Mouse (Mus musculus) intestine, postnatal 0 days (tissue): Measurements from ENCODE around the gene Gcm1. TPM values are rescaled to one million over a fixed set of nuclear protein-coding genes. Genes with fewer than 3 reads are reported as not detected.

ENCODE experiments used
- ATAC-seq: fragments of 200-750 bp; cut with Nextera tagmentation; 2 replicates; pipeline ENCODE4 v1.8.0; 2017; ENCODE audit warnings: mild to moderate bottlenecking, moderate TSS enrichment, moderate library complexity
- H3K27ac ChIP-seq: fragments of 300-500 bp; sonication (generic); 2 replicates; pipeline ENCODE4 v1.5.1; 2014; ENCODE audit warnings: mild to moderate bottlenecking, low read depth, low read length, moderate library complexity
- H3K27me3 ChIP-seq: fragments of 300-500 bp; sonication (generic); replicated peaks from 2 replicates; pipeline ENCODE4 v1.6.1; 2014; ENCODE audit warnings: low read length, mixed read lengths; ENCODE audit not compliant: control insufficient read depth, insufficient read depth
- H3K36me3 ChIP-seq: fragments of 300-500 bp; sonication (generic); 2 replicates; pipeline ENCODE4 v1.6.1; 2014; ENCODE audit warnings: mild to moderate bottlenecking, moderate library complexity; ENCODE audit not compliant: control insufficient read depth, insufficient read depth
- H3K4me1 ChIP-seq: fragments of 300-500 bp; sonication (generic); replicated peaks from 2 replicates; pipeline ENCODE4 v1.6.1; 2014; ENCODE audit warnings: antibody characterized with exemption, low read length, mixed read lengths; ENCODE audit not compliant: control insufficient read depth, insufficient read depth
- H3K4me2 ChIP-seq: fragments of 300-500 bp; sonication (generic); replicated peaks from 2 replicates; pipeline ENCODE4 v1.6.1; 2014; ENCODE audit warnings: low read depth, mild to moderate bottlenecking, moderate library complexity
- H3K4me3 ChIP-seq: fragments of 300-500 bp; sonication (generic); 2 replicates; pipeline ENCODE4 v1.5.1; 2014; ENCODE audit warnings: low read depth, low read length
- H3K9ac ChIP-seq: fragments of 300-500 bp; sonication (generic); 2 replicates; pipeline ENCODE4 v1.6.1; 2014; ENCODE audit warnings: mild to moderate bottlenecking, low read depth, low read length
- H3K9me3 ChIP-seq: fragments of 300-500 bp; sonication (generic); 2 replicates; pipeline ENCODE4 v1.6.1; 2016; ENCODE audit warnings: mixed run types; ENCODE audit not compliant: control insufficient read depth
- CTCF ChIP-seq: sonication (generic); IDR thresholded peaks from 2 replicates; pipeline ENCODE4 v1.5.1; 2016; ENCODE audit warnings: low read depth, mild to moderate bottlenecking, control low read depth, antibody characterized with exemption, moderate library complexity
- WGBS: fragments of 180-500 bp; shearing (Covaris S2); extraction: QIAGEN DNeasy Blood & Tissue Kit; methylation state at CpG from one replicate; pipeline ENCODE4 v1.1.7; 2014; 5-methylcytosine and 5-hydroxymethylcytosine counted together
- polyA plus RNA-seq: library from polyadenylated mRNA; unstranded; fragments of >200 nt; fragmentation: Nextera tagmentation; extraction: Ambion mirVana; gene quantifications from 2 replicates; pipeline ENCODE4 v1.2.1, GENCODE M21; 2015

The Gcm1 gene
- not detected in 2 replicates for polyA plus RNA-seq

- H3K9ac ChIP-seq: no peak within 1 kb of the TSS
- ATAC-seq: no peak
- no peaks in the 10 kb centered on the region for H3K36me3 ChIP-seq
- no peak within 1 kb of the TSS for H3K4me3 ChIP-seq
- H3K27me3 ChIP-seq: no peaks in the 10 kb centered on the region
- WGBS: 26% methylated on average over 3 of the region's 3 CpGs
- no peak for TF ChIP-seq CTCF
- H3K27ac ChIP-seq: no peak within 1 kb of the TSS
- no peak within 1 kb of the TSS for H3K4me2 ChIP-seq
- H3K9me3 ChIP-seq: no peaks in the 10 kb centered on the region
- no peaks in the 10 kb centered on the region for H3K4me1 ChIP-seq
Measured at GRCm38 (mm10) chr9:78051677-78052076, at the start of gene Gcm1. Gene Gcm1, plus strand, starts transcription at chr9:78051924.

DNA sequence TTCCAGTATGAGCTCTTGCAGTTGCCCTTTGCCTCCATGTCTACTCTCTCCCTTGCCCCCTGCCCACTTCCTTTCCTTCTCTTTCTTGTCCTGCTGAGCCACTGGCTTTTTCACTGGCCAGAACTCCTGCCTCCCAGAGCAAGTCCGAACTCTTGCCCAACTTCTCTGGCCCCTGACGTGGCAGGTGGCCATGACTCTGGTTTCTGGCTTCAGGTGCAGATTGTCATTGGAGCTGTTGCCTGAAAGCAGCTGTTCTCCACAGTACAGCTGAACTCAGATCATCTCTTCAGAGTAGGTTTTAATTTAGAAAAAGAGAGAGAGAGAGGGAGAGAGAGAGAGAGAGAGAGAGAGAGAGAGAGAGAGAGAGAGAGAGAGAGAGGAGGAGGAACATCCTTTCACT, 48.4 kb upstream of the Gcm1 start:
- H3K4me2 ChIP-seq: no peak overlapping the region
- 82% methylated on average over 2 of the region's 2 CpGs for WGBS
- no peaks in the 10 kb centered on the region for H3K27me3 ChIP-seq
- H3K4me3 ChIP-seq: no peak overlapping the region
- no peaks in the 10 kb centered on the region for H3K4me1 ChIP-seq
- ATAC-seq: no peak
- no peaks in the 10 kb centered on the region for H3K9me3 ChIP-seq
- no peak overlapping the region for H3K9ac ChIP-seq
- H3K27ac ChIP-seq: no peak overlapping the region
- no peak for TF ChIP-seq CTCF
- no peaks in the 10 kb centered on the region for H3K36me3 ChIP-seq

DNA sequence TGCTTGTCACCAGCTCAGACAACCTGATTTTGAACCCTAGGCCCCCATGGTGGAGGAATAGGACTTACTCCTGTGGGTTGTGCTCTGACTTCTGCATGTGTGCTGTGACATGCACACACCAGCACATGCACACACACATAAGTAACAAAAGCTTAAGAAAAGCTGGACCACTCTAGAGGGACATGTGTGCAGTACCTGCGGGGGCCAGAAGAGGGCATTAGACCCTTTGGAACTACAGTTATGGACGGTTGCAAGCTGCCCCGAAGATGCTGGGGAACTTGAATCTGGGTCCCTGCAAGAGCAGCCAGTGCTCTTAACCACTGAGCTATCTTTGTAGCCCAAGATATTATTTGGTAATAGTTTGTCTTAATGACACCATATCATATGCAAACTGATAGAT, 46.2 kb upstream of the Gcm1 start:
- no peaks in the 10 kb centered on the region for H3K9me3 ChIP-seq
- peak; percentile 71 for TF ChIP-seq CTCF
- no peak overlapping the region for H3K4me2 ChIP-seq
- H3K36me3 ChIP-seq: no peaks in the 10 kb centered on the region
- no peak overlapping the region for H3K27ac ChIP-seq
- H3K4me1 ChIP-seq: no peaks in the 10 kb centered on the region
- no peaks in the 10 kb centered on the region for H3K27me3 ChIP-seq
- no peak for ATAC-seq
- H3K9ac ChIP-seq: no peak overlapping the region
- WGBS: 62% methylated on average over 3 of the region's 3 CpGs
- H3K4me3 ChIP-seq: no peak overlapping the region

- H3K36me3 ChIP-seq: no peaks in the 10 kb centered on the region
- peak; percentile 98 for TF ChIP-seq CTCF
- no peaks in the 10 kb centered on the region for H3K4me1 ChIP-seq
- H3K4me2 ChIP-seq: no peak overlapping the region
- H3K9me3 ChIP-seq: no peaks in the 10 kb centered on the region
- H3K4me3 ChIP-seq: no peak overlapping the region
- no peak overlapping the region for H3K9ac ChIP-seq
- ATAC-seq: peak; percentile 41; the same call in 1 of the 2 replicates
- H3K27me3 ChIP-seq: no peaks in the 10 kb centered on the region
- WGBS: 54% methylated on average over 19 of the region's 19 CpGs
- H3K27ac ChIP-seq: no peak overlapping the region
Measured at GRCm38 (mm10) chr9:78006209-78007001, 45.3 kb upstream of the Gcm1 start.

GRCm38 (mm10) chr9:78009382-78009781, 42.3 kb upstream of the Gcm1 start:
- Histone ChIP-seq H3K4me3 (no peak overlapping the region), H3K9me3 (no peaks in the 10 kb centered on the region), H3K9ac (no peak overlapping the region), H3K27ac (no peak overlapping the region), H3K4me1 (no peaks in the 10 kb centered on the region), H3K4me2 (no peak overlapping the region), H3K36me3 (no peaks in the 10 kb centered on the region), H3K27me3 (no peaks in the 10 kb centered on the region)
- TF ChIP-seq CTCF: no peak
- WGBS: 84% methylated on average over 7 of the region's 7 CpGs
- ATAC-seq: no peak

DNA sequence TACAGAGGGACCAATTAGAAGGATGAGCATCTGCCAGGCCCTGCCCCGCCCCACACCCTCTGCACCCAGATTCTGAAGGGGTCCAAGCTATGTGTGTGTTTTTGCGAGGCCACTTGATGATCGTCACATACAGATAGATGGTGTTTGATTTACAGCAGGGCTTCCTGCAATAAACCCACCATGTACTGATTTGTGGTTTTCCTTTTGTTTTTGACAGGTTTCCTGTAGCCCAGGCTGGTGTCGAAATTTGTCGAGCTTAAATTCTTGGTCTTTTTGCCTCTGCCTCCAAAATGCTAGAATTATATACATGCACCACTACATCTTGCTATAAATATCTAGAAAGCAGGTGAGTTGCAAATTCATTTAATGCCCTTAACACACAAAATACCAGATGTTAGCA, 41.5 kb upstream of the Gcm1 start:
- H3K27ac ChIP-seq: no peak overlapping the region
- H3K36me3 ChIP-seq: no peaks in the 10 kb centered on the region
- H3K4me1 ChIP-seq: no peaks in the 10 kb centered on the region
- TF ChIP-seq CTCF: no peak
- WGBS: 54% methylated on average over 5 of the region's 5 CpGs
- H3K9ac ChIP-seq: no peak overlapping the region
- no peak for ATAC-seq
- no peaks in the 10 kb centered on the region for H3K27me3 ChIP-seq
- no peak overlapping the region for H3K4me3 ChIP-seq
- no peaks in the 10 kb centered on the region for H3K9me3 ChIP-seq
- H3K4me2 ChIP-seq: no peak overlapping the region

GRCm38 (mm10) chr9:78010707-78011106, 41.0 kb upstream of the Gcm1 start:
- TF ChIP-seq CTCF: no peak
- H3K36me3 ChIP-seq: no peaks in the 10 kb centered on the region
- H3K27ac ChIP-seq: no peak overlapping the region
- no peak for ATAC-seq
- H3K4me3 ChIP-seq: no peak overlapping the region
- no peaks in the 10 kb centered on the region for H3K4me1 ChIP-seq
- no peaks in the 10 kb centered on the region for H3K9me3 ChIP-seq
- no peak overlapping the region for H3K4me2 ChIP-seq
- no peaks in the 10 kb centered on the region for H3K27me3 ChIP-seq
- WGBS: 84% methylated on average over 10 of the region's 10 CpGs
- no peak overlapping the region for H3K9ac ChIP-seq
